In the genomic region with DNA sequence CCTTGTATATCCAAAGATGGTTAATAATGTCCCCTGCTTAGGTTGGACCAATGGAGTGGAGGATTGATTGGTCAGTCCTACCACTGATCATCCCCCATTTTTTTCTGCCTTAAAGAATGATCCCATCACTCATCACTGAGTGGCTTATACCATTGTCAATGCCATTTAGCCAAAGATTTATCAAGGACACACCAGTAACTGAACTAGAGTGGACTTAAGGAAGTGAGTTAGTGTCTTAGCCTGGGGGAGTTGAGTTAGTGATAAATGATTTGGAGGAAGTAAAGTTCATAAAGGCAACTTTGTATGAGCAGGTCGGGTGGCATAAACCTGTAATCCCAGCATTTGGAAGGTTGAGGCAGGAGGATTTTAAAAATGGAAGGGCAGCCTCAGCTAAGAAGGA, we compare ENCODE assay signal across 38 mouse cellular contexts. TPM values are rescaled to one million over a fixed set of nuclear protein-coding genes. Genes with fewer than 3 reads are reported as not detected.
"Had no signal": no experiment of that assay in that cellular context is flagged by ENCODE, and none has a peak within 500 bp of the region (broad histone marks: within the 10 kb centered on the region; RNA-seq: fewer than 3 reads in every experiment).

No protein-coding gene starts in this region.

- H3K4me3 ChIP-seq: embryonic facial prominence, embryonic 10.5 days; embryonic facial prominence, embryonic 12.5 days; embryonic facial prominence, embryonic 13.5 days; embryonic facial prominence, embryonic 15.5 days; erythroblast, embryonic 14.5 days; forebrain, embryonic 10.5 days; forebrain, embryonic 12.5 days; forebrain, embryonic 13.5 days; forebrain, embryonic 15.5 days; gastrocnemius, adult 2 months; heart, adult 2 months had no signal

- H3K9ac ChIP-seq: embryonic facial prominence, embryonic 12.5 days; embryonic facial prominence, embryonic 13.5 days; embryonic facial prominence, embryonic 15.5 days; forebrain, embryonic 12.5 days; forebrain, embryonic 13.5 days; forebrain, embryonic 15.5 days; forebrain, postnatal 0 days had no signal

- H3K27me3 ChIP-seq: embryonic facial prominence, embryonic 12.5 days; embryonic facial prominence, embryonic 13.5 days; embryonic facial prominence, embryonic 15.5 days; forebrain, embryonic 12.5 days; forebrain, embryonic 13.5 days; forebrain, embryonic 15.5 days had no signal

- H3K36me3 ChIP-seq: embryonic facial prominence, embryonic 12.5 days had no signal

- H3K27ac ChIP-seq: embryonic facial prominence, embryonic 10.5 days; embryonic facial prominence, embryonic 12.5 days; embryonic facial prominence, embryonic 13.5 days; embryonic facial prominence, embryonic 15.5 days; forebrain, embryonic 10.5 days; forebrain, embryonic 12.5 days; forebrain, embryonic 13.5 days; forebrain, embryonic 15.5 days; heart, adult 2 months had no signal

- H3K9me3 ChIP-seq: embryonic facial prominence, embryonic 10.5 days; embryonic facial prominence, embryonic 12.5 days; embryonic facial prominence, embryonic 13.5 days; embryonic facial prominence, embryonic 15.5 days; forebrain, embryonic 10.5 days; forebrain, embryonic 12.5 days; forebrain, embryonic 13.5 days; forebrain, embryonic 15.5 days had no signal

- DNase-seq: cerebellum, adult 8-10 months; cerebellum, adult 9-10 months; cerebellum, adult 9-11 months; cerebellum, postnatal 10 days; cerebellum, postnatal 14 days; cerebellum, postnatal 25 days; cerebellum, postnatal 36 days; embryo, embryonic 11 days; forebrain, postnatal 0 days; gastrocnemius, adult 2 months; gastrocnemius, postnatal 10 days; gastrocnemius, postnatal 14 days; gastrocnemius, postnatal 25 days; gastrocnemius, postnatal 36 days; heart, adult 18-20 months; heart, adult 2 months had no signal

RNA-seq across cellular contexts. Expression of a gene that starts 26.2 kb away (rescaled TPM):
- total RNA-seq: common myeloid progenitor, adult 5-6 weeks; gastrocnemius, adult 18-20 months; gastrocnemius, adult 2 months; gastrocnemius, adult 8-10 months; gastrocnemius, postnatal 10 days; gastrocnemius, postnatal 14 days; gastrocnemius, postnatal 25 days; gastrocnemius, postnatal 36 days; gastrocnemius, postnatal 4 days; granulocyte monocyte progenitor cell, adult 5-6 weeks; heart, adult 18-20 months; heart, adult 2 months; heart, adult 8-10 months had no signal
- polyA plus RNA-seq: cortical plate, adult 2 months; embryonic facial prominence, embryonic 10.5 days; embryonic facial prominence, embryonic 11.5 days; embryonic facial prominence, embryonic 13.5 days; embryonic facial prominence, embryonic 14.5 days; embryonic facial prominence, embryonic 15.5 days; erythroblast, embryonic 14.5 days; forebrain, embryonic 10.5 days; forebrain, embryonic 11.5 days; forebrain, embryonic 13.5 days; forebrain, embryonic 14.5 days; forebrain, embryonic 15.5 days; forebrain, embryonic 16.5 days; forebrain, postnatal 0 days; frontal cortex, adult 2 months had no signal
